ENCODE assay signal across 11 mouse cellular contexts in genomic region chr6:81760181-81760580, GRCm38 (mm10).
DNase-seq lines count a peak whose midpoint lies in the region.
"Had no signal": no experiment of that assay in that cellular context is flagged by ENCODE, and none has a peak within 500 bp of the region (broad histone marks: within the 10 kb centered on the region; RNA-seq: fewer than 3 reads in every experiment).

No protein-coding gene starts in this region.

- DNase-seq in cerebellum, postnatal 10 days = peak; percentile 47 to 63
- no peak for DNase-seq in cerebellum, postnatal 36 days
- peak; percentile 56 to 65 for DNase-seq in right cerebral cortex, postnatal 10 days (ENCODE audit: low spot score in 2 of 2)
- DNase-seq in right cerebral cortex, postnatal 36 days (ENCODE audit: low spot score in 2 of 2) = no peak
- peak; percentile 16 to 33 for DNase-seq in layer of hippocampus, postnatal 36 days
- DNase-seq in adrenal gland, adult (ENCODE audit: inconsistent age in 2 of 2, low spot score in 1 of 2) = no peak
- no peak for DNase-seq in adrenal gland, postnatal 10 days
- DNase-seq in urinary bladder, postnatal 14 days (ENCODE audit: low spot score) = no peak
- DNase-seq: adrenal gland, adult 2 months; lung, adult 18-20 months; right cerebral cortex, postnatal 25 days had no signal

Comparison
In these comparisons a context has a peak if more than half of its experiments do, and no peak if none do; other contexts are left out.
1. DNase-seq: peak in cerebellum, postnatal 10 days (2 of 2), right cerebral cortex, postnatal 10 days (2 of 2) and layer of hippocampus, postnatal 36 days (2 of 2); none in cerebellum, postnatal 36 days (0 of 2), right cerebral cortex, postnatal 36 days (0 of 2), adrenal gland, adult (0 of 2), adrenal gland, postnatal 10 days (single experiment) and urinary bladder, postnatal 14 days (single experiment).